Mouse (Mus musculus) midbrain, embryonic 10.5 days (tissue): ENCODE measurements at regions not wholly inside any gene's neighbourhood (a gene's known extent, or its start where the extent isn't known, plus 50 kb on each side); places are given as distances from the start of the nearest gene placed in this dataset.

Source experiments
- DNase-seq: peaks from one replicate; pipeline ENCODE4 v3.0.0-alpha.2; 2017; ENCODE audit warnings: low spot score
- H3K27ac ChIP-seq: fragments of 300-500 bp; sonication (generic); replicated peaks from 2 replicates; pipeline ENCODE4 v1.5.1; 2016; ENCODE audit warnings: mild to moderate bottlenecking
- H3K27me3 ChIP-seq: fragments of 300-500 bp; sonication (generic); 2 replicates; pipeline ENCODE4 v1.6.1; 2016; ENCODE audit warnings: low read depth, mild to moderate bottlenecking; ENCODE audit not compliant: poor library complexity, severe bottlenecking
- H3K36me3 ChIP-seq: fragments of 300-500 bp; sonication (generic); 2 replicates; pipeline ENCODE4 v1.6.1; 2016; ENCODE audit warnings: mild to moderate bottlenecking, moderate library complexity
- H3K4me1 ChIP-seq: fragments of 300-500 bp; sonication (generic); 2 replicates; pipeline ENCODE4 v1.6.1; 2016
- H3K4me3 ChIP-seq: fragments of 300-500 bp; sonication (generic); 2 replicates; pipeline ENCODE4 v1.5.1; 2016; ENCODE audit warnings: mild to moderate bottlenecking, moderate library complexity
- H3K9me3 ChIP-seq: fragments of 300-500 bp; sonication (generic); replicated peaks from 2 replicates; pipeline ENCODE4 v1.6.1; 2016; ENCODE audit warnings: mild to moderate bottlenecking
- WGBS: fragments of 180-500 bp; shearing (Covaris S2); methylation state at CpG from one replicate; pipeline ENCODE4 v1.1.7; 2016; 5-methylcytosine and 5-hydroxymethylcytosine counted together

DNA sequence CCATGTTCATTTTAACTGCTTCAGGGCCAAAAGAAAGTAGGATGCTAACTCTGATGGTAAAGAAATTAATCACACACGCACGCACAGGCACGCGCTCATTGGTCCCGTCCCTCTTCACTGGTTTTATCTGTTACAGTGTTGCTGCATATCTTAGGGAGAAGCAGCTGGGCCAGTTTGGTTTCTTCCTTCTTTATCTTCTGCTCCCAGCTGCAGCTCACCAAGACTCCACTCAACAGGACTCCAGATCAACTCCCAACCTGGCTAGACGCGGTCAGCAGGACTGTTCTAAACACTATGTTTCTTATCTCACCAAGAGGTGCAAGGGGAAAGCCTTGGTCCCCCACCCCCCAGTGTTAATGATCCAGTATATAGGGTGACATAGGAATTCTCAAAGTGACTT is 455.9 kb downstream of the Sox2 start:
- 94% methylated on average over 7 of the region's 7 CpGs for WGBS

GRCm38 (mm10) chr3:35133477-35133876 is 483.3 kb downstream of the Sox2 start:
- Histone ChIP-seq H3K36me3 (no peaks in the 10 kb centered on the region), H3K4me1 (no peaks in the 10 kb centered on the region), H3K27me3 (no peaks in the 10 kb centered on the region), H3K9me3 (no peaks in the 10 kb centered on the region), H3K27ac (no peak overlapping the region), H3K4me3 (no peak overlapping the region)
- DNase-seq, result no peak
- WGBS, result 79% methylated on average over 3 of the region's 3 CpGs

More for the DNA sequence above, 455.9 kb downstream of the Sox2 start:
- peak overlapping the region; percentile 23; the same call in 1 of the 2 replicates for H3K27ac ChIP-seq
- no peak for DNase-seq
- H3K36me3 ChIP-seq, result no peaks in the 10 kb centered on the region
- no peaks in the 10 kb centered on the region for H3K9me3 ChIP-seq
- no peak overlapping the region for H3K4me3 ChIP-seq
- peaks cover 6% of the 10 kb centered on the region; the same call in 1 of the 2 replicates for H3K27me3 ChIP-seq
- peaks cover 50% of the 10 kb centered on the region for H3K4me1 ChIP-seq

DNA sequence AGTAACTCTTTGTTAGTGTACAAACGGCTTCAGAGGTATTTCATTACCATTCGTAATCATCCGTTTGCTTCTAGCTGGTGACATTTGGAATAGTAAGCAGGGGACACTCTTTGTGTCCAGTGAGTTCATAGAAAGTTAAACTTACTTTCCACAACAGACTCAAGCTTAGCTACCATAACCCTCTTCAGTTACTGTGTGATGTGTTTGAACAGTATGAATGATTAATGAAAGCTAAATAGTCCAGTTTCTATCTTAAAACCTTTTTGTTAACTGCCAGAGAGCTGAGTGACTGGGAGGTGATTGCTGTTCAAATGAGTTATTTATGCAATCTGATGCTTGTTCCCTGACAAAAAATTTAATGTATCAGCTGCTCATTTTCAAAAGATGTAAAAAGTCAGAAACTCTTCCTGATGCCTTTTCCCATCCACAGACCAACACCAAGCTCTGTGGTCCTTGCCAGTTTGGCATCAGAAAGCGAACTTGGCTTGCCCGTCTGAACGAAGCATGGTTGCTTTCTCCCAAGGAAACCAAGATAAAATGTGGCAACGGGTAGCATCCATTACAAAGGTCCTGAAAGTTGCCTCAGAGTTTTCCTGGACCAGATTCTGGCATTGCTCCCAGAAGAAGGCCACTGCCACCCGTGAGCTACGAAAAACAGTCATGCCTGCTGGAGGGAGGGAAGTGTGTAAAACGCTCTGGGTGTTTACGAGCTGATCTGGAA is 491.5 kb downstream of the Sox2 start:
- DNase-seq, result no peak
- Histone ChIP-seq H3K9me3 (peaks cover under 1% of the 10 kb centered on the region; the same call in 1 of the 2 replicates), H3K36me3 (no peaks in the 10 kb centered on the region), H3K4me1 (no peaks in the 10 kb centered on the region; the same call in 1 of the 2 replicates), H3K4me3 (no peak overlapping the region), H3K27ac (no peak overlapping the region), H3K27me3 (no peaks in the 10 kb centered on the region)
- 86% methylated on average over 11 of the region's 11 CpGs for WGBS

DNA sequence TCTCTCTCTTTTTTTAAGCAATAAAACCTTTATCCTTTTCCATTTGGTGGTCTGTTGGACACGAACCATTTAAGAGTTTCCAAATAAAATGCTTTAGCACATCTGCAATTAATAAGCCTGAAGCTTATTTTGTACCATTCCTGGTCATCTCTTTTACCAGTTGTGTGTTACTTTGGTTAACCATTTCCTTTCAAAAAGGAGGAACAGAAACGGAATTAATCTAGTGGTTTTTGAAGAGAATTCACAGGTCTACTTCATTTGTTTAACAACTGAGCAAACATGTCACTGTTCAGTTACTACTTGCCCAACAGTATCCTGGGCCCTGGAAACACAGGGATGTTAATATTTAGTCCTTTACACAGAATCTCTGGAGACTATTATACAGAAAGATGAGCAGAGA is 492.5 kb downstream of the Sox2 start:
- H3K9me3 ChIP-seq, result peaks cover 3% of the 10 kb centered on the region; the same call in 1 of the 2 replicates
- no peaks in the 10 kb centered on the region; the same call in 1 of the 2 replicates for H3K4me1 ChIP-seq
- no peak overlapping the region for H3K4me3 ChIP-seq
- WGBS, result 78% methylated on average over 2 of the region's 2 CpGs
- H3K27ac ChIP-seq, result no peak overlapping the region
- no peaks in the 10 kb centered on the region for H3K36me3 ChIP-seq
- H3K27me3 ChIP-seq, result no peaks in the 10 kb centered on the region
- no peak for DNase-seq

GRCm38 (mm10) chr3:35145569-35145968 is 495.4 kb downstream of the Sox2 start:
- no peak overlapping the region for H3K4me3 ChIP-seq
- H3K4me1 ChIP-seq, result peaks cover 12% of the 10 kb centered on the region
- no peaks in the 10 kb centered on the region for H3K27me3 ChIP-seq
- H3K27ac ChIP-seq, result no peak overlapping the region
- peaks cover 3% of the 10 kb centered on the region; the same call in 1 of the 2 replicates for H3K9me3 ChIP-seq
- no peaks in the 10 kb centered on the region for H3K36me3 ChIP-seq
- DNase-seq, result no peak
- 90% methylated on average over 2 of the region's 2 CpGs for WGBS

DNA sequence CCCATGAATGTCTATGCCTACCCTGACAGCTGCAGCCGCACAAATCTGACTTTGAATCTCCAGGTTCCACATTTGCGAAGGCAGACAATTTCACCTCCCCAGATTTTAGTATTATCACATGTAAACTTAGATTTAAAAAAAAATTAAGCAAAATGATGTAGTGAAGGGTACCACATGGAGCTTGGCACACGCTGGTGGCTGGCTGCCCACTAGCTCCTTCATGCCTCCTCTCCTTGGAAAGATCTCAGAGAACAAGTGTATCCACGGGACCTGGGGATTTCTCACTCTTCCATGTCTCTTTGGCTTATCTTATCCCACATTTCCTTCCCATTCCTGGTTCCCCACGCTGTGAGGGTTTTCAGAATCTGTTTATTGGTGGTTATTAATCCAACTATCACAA is 496.5 kb downstream of the Sox2 start:
- WGBS, result 88% methylated on average over 5 of the region's 5 CpGs

DNA sequence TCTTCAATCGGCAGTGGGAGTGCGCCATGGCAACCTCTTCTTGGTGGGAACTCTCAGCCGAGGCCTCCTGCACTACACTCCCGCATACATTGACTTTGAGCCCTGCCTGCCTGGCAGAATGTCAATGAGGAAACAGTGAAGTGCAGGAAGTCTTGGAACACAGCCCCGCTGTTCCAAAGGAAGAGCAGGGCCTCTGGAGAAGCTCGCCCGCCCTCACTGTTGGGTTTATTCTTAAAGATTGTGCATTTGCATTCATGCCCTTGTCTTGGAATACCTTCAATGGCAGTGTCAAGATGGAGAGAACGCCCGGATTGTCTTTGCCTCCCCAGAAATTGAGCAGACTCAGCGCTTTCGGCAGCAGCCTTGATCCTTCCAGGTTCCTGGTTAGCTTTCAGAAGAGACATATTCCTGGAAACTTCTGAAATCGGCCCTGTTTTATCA is 499.1 kb downstream of the Sox2 start:
- 61% methylated on average over 12 of the region's 12 CpGs for WGBS
- Histone ChIP-seq H3K4me3 (no peak overlapping the region), H3K9me3 (peaks cover 3% of the 10 kb centered on the region; the same call in 1 of the 2 replicates), H3K36me3 (no peaks in the 10 kb centered on the region), H3K27me3 (no peaks in the 10 kb centered on the region), H3K4me1 (peaks cover 14% of the 10 kb centered on the region), H3K27ac (peak overlapping the region; percentile 63; the same call in 1 of the 2 replicates)
- DNase-seq, result peak; percentile 38

More for the DNA sequence above, 496.5 kb downstream of the Sox2 start:
- Histone ChIP-seq H3K9me3 (peaks cover 3% of the 10 kb centered on the region; the same call in 1 of the 2 replicates), H3K4me3 (no peak overlapping the region), H3K27me3 (no peaks in the 10 kb centered on the region), H3K36me3 (no peaks in the 10 kb centered on the region), H3K4me1 (peaks cover 12% of the 10 kb centered on the region), H3K27ac (no peak overlapping the region)
- no peak for DNase-seq

DNA sequence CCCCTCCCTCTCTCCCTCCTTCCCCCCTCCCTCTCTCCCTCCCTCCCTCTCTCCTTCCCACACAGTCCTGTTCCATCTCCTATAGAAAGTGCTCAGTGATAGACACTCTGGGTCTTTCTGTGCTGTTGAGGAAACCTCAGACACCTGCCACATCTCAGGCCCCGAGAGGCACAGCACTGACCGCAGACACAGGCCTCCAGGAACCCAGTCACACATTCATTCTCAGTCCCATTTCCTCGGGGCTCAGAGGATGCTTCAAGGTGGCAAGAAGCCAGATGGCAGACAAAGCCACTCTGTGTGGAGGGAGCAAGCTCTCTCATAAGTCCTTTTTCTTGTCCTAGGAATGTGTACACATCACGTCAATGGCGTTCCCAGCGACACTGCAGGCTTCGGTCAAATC is 502.0 kb downstream of the Sox2 start:
- H3K9me3 ChIP-seq, result no peaks in the 10 kb centered on the region
- 90% methylated on average over 7 of the region's 7 CpGs for WGBS
- no peak overlapping the region for H3K4me3 ChIP-seq
- no peaks in the 10 kb centered on the region for H3K27me3 ChIP-seq
- H3K36me3 ChIP-seq, result no peaks in the 10 kb centered on the region
- H3K27ac ChIP-seq, result no peak overlapping the region
- H3K4me1 ChIP-seq, result peaks cover 17% of the 10 kb centered on the region
- DNase-seq, result no peak

GRCm38 (mm10) chr3:35154266-35154665 is 504.1 kb downstream of the Sox2 start:
- H3K4me3 ChIP-seq, result no peak overlapping the region
- no peak for DNase-seq
- peaks cover 8% of the 10 kb centered on the region for H3K4me1 ChIP-seq
- no peaks in the 10 kb centered on the region for H3K27me3 ChIP-seq
- no peaks in the 10 kb centered on the region for H3K9me3 ChIP-seq
- no peaks in the 10 kb centered on the region for H3K36me3 ChIP-seq
- 55% methylated on average over 6 of the region's 6 CpGs for WGBS
- no peak overlapping the region for H3K27ac ChIP-seq

- Histone ChIP-seq H3K4me1 (peaks cover 5% of the 10 kb centered on the region), H3K9me3 (no peaks in the 10 kb centered on the region), H3K27ac (no peak overlapping the region), H3K4me3 (no peak overlapping the region), H3K36me3 (no peaks in the 10 kb centered on the region), H3K27me3 (no peaks in the 10 kb centered on the region)
- WGBS, result 92% methylated on average over 1 of the region's 1 CpGs
- no peak for DNase-seq
These were observed 518.5 kb downstream of the Sox2 start for GRCm38 (mm10) chr3:35168676-35169075.

GRCm38 (mm10) chr3:35178759-35179440 is 528.7 kb downstream of the Sox2 start:
- no peak for DNase-seq

GRCm38 (mm10) chr3:35208526-35208925 is 545.4 kb upstream of the Atp11b start:
- Histone ChIP-seq H3K27me3 (no peaks in the 10 kb centered on the region), H3K4me3 (no peak overlapping the region), H3K9me3 (no peaks in the 10 kb centered on the region), H3K27ac (no peak overlapping the region), H3K4me1 (no peaks in the 10 kb centered on the region), H3K36me3 (no peaks in the 10 kb centered on the region)
- WGBS, result 93% methylated on average over 5 of the region's 5 CpGs
- DNase-seq, result no peak

More at GRCm38 (mm10) chr3:35178759-35179440, 528.7 kb downstream of the Sox2 start:
- no peak overlapping the region for H3K27ac ChIP-seq
- no peak overlapping the region for H3K4me3 ChIP-seq
- WGBS, result 84% methylated on average over 12 of the region's 12 CpGs
- no peaks in the 10 kb centered on the region for H3K36me3 ChIP-seq
- no peaks in the 10 kb centered on the region for H3K9me3 ChIP-seq
- H3K4me1 ChIP-seq, result peaks cover 7% of the 10 kb centered on the region
- H3K27me3 ChIP-seq, result no peaks in the 10 kb centered on the region

DNA sequence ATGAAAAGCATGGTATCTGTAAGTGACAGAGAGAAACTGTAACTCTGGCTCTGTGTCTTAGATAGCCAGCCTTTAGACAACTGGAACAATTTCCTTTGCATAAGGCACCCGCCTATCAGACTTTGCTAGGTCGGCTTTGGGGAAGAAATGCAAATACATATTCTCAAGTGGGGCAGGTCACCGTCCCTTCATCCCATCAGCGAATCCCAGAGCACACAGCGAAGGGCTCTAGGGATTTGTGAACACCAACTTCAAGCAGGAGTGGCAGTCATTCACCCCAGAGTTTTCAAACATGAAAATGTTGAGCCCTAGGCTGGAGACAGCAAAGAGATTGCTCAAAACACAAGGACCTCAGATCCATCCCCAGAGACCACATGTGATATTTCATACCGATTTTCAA is 534.5 kb upstream of the Atp11b start:
- Histone ChIP-seq H3K9me3 (no peaks in the 10 kb centered on the region), H3K4me3 (no peak overlapping the region), H3K27me3 (0 out of 2 replicates have a peak, but pooled peaks cover 2% of the 10 kb centered on the region), H3K36me3 (no peaks in the 10 kb centered on the region), H3K4me1 (peaks cover 21% of the 10 kb centered on the region), H3K27ac (no peak overlapping the region)
- no peak for DNase-seq
- WGBS, result 87% methylated on average over 6 of the region's 6 CpGs
